Mouse (Mus musculus) thymus, adult 18-20 months (tissue): ENCODE results near the gene Olfr15.
"Not testable (repeated sequence)": the region's sequence is repeated elsewhere in the genome, so short reads cannot be mapped to it uniquely, and the experiment has no call there.

Source experiments
- DNase-seq, 2 experiments: peaks; one replicate each; pipeline ENCODE4 v3.0.0; 2022; ENCODE audit warnings: mixed read lengths in 2 of 2

The Olfr15 gene

DNA sequence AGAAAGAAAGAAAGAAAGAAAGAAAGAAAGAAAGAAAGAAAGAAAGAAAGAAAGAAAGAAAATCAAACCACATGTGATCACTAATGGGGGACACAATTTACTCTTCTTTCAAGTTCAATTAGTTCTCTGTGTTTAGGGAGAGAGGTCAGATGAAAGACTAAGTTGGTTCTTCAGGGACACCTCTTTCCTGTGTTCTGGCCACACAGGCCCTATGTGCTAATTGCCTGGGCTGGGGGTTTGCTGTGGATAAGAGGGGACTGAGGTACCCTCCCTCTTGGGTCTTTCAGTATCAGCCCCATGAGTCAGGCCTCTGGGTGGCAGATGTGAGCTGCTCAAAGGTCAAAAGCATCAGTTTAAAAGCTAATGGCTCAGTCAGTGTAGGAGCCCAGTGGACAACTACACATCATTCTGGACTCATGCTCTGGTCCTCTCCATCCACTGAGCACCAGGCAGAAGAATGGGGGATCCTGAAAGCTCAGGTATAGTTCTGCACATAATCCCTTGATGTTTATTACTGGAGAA lies at the start of gene Olfr15:
Gene Olfr15 (plus strand): TSS at position 291 of the 522 bp plus-strand sequence.
- no peak for DNase-seq

GRCm38 (mm10) chr16:3781237-3781636 lies 49.4 kb upstream of the Olfr15 start:
- DNase-seq: no peak

DNA sequence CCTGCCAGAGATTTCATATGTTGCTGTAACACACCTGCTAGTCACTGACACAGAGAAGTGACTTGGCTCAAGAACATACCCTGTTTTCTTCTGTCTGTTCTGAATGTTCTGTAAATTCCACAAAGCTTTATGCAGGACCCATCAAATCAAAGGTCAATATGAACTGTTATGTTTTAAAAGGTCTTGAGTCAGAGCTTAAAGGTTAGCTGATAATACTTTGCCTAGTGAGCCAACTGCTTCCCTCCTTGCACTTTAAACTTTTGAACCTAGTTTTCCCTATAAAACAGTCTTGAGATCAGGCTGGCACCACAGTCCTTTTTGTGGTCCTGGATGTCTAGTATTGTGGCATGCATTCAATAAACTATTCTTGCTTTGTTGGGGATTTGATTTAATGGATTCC lies 42.3 kb upstream of the Olfr15 start:
- DNase-seq: no peak

DNA sequence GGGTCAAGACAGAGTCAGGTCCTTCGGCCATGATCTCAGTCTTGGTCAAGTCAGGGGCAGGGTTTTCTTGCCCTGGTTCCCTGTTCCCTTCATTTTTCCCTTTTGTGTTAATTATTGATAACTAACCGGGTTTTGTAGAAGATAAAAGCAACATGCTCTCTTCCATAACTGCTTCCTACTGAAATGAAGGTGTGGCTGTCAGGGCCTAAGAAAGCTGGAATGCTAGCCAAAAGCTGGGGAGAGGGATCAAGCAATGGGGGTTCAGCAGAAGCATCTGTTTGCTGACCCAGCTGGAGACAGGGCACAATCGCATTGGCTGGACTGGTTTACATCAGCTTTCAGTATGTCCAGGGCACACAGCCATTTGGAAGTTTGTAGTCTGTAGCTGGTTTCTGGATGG lies 22.5 kb upstream of the Olfr15 start:
- no peak for DNase-seq

DNA sequence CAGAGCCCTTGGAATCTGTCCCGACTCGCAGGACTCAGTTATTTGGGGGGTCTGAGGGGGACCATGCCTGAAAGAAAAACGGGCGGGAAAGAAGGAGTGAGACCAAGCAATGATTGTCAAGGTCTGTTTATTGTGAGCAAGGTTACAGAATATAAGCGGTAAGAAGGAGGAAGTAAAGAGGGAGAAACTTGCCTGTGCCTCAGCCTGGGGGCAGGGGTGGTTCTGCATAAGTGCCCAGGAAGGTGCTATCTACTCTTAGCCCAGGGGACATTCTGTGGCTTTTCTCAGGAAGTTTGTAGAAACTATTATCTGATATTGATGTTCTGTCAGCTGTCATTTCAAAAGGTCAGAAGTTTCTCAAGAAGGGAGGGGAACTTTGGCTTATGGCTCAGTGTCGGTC lies 16.0 kb upstream of the Olfr15 start:
- not testable (repeated sequence) for DNase-seq

DNA sequence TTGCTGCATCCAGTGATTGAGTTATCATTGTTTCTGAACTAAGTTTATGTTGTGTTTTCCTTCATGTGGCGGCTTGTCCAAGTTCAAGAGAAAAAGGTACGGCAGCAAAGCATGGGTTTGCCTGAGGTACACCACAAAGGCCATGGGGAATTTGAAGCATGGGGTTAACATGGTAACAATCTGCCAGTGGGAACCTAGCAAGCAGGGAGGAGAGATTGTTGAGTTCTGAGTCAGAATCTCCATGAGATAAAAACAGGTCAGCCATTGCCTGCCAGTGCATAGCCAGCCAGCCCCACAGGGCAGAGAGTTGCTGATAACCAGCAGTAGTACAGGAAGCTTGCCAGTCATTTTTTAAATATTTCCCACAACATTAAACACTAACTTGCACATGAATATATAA lies 10.5 kb upstream of the Olfr15 start:
- no peak for DNase-seq

- no peak for DNase-seq
Measured at GRCm38 (mm10) chr16:3828021-3828420, 2.7 kb upstream of the Olfr15 start.

- DNase-seq: no peak
Measured at GRCm38 (mm10) chr16:3829727-3830126, 951 bp upstream of the Olfr15 start.

DNA sequence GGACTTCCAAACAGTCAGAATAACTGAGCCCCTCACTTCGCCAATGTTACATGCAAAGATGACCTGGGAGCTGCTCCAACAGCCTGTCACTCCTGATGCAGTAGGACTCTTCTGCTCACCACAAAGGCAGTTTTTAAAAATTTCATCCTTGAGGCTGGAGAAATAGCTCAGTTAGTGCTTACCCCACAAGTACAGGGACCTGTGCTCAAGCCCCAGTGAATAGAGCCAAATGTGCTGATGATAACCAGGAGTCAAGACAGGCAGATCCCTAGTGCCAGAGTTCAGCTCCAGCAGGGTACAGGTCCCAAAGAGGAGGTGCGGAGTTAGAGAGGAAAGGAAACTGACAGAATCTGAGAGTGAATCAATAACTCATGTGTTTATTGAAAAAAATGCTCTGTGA lies 4.8 kb downstream of the Olfr15 start:
- DNase-seq: no peak

- DNase-seq: no peak
Measured at GRCm38 (mm10) chr16:3839157-3839885, 8.6 kb downstream of the Olfr15 start.

- no peak for DNase-seq
Measured at GRCm38 (mm10) chr16:3842989-3843388, 12.3 kb downstream of the Olfr15 start.

DNA sequence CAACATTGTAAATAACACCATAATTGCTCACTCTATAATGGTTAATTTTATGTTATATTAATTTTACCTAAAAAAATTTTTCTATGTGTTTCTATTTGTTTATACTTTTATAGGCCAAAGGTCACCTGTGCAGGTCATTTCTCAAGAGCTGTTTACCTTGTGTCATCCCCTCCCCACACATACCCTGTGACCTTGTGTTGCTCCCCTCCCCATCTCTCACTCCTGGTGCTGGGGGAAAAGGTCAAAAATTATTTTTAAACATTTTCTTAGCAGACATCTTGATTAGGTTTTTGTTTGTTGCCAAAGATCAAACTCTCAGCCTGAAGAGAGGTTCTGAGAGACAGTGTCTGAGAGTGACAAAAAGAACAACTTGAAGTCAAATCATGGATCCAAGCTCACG lies 13.1 kb downstream of the Olfr15 start:
- DNase-seq: no peak

- DNase-seq: peak; percentile 88 to 92
Measured at GRCm38 (mm10) chr16:3846711-3847518, 16.2 kb downstream of the Olfr15 start, which contains the start of gene Zfp174. Gene Zfp174, plus strand, starts transcription at chr16:3847268.

DNA sequence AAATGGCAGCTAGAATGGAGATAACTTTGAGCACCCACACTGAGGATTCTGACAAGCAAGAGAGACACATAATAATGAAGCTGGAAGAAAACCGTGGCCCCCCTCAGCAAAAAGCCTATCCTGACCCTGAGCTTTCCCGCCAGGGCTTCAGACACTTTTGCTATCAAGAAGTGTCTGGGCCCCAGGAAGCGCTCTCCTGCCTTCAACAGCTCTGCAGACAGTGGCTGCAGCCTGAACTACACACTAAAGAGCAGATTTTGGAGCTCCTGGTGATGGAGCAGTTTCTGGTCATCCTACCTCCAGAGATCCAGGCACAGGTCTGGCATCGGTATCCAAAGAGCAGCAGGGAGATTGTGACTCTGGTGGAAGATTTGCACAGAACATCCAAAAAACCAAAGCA lies 17.2 kb downstream of the Olfr15 start:
- DNase-seq: no peak

GRCm38 (mm10) chr16:3848416-3848815 lies 17.7 kb downstream of the Olfr15 start:
- DNase-seq: no peak

DNA sequence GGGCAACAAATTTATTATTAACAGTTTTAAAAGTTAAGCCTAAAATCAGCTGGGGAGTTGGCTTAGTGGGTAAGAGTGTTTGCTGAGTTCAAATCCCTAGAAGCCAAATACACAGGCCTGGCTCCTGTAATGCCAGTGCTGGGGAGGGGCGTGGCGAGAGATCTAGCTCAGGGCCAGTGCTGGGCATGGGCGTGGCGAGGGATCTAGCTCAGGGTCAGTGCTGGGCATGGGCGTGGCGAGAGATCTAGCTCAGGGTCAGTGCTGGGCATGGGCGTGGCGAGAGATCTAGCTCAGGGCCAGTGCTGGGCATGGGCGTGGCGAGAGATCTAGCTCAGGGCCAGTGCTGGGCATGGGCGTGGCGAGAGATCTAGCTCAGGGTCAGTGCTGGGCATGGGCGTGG lies 20.6 kb downstream of the Olfr15 start:
- not testable (repeated sequence) for DNase-seq

DNA sequence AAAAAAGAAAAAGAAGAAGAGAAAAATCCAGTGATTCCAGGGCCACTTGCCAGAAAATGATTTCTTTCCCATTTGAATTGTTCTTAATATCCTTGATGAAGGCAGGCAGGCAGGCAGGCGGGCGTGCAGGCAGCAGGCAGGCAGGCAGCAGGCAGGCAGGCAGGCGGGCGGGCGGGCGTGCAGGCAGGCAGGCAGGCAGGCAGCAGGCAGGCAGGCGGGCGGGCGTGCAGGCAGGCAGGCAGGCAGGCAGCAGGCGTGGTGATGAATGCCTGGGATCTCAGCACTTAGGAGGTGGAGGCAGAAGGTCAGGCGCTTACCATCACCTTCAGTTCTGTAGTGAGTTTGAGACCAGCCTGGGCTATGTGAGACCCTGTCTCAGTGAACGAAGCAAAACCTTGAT lies 21.9 kb downstream of the Olfr15 start:
- DNase-seq: no peak

- no peak for DNase-seq
Measured at GRCm38 (mm10) chr16:3854437-3855182, 23.9 kb downstream of the Olfr15 start.

DNA sequence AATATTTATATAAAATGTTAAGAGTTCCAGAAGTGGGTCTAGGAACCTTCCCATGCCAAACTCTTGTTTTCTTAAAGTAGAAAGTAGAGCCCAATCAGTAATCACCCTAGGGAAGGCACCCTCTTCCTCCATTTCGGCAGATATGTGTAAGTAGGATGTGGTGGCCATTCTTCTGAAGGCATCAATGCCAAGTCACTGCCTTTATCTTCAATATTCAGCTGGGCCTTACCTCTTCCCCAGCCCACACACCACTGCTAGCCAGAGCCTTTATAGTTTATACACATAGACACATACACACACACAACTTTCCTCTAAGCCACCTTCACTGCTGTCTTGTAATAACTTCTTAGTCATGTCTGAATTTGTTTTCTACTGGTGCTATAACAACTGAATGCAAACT lies 25.1 kb downstream of the Olfr15 start:
- DNase-seq: no peak

DNA sequence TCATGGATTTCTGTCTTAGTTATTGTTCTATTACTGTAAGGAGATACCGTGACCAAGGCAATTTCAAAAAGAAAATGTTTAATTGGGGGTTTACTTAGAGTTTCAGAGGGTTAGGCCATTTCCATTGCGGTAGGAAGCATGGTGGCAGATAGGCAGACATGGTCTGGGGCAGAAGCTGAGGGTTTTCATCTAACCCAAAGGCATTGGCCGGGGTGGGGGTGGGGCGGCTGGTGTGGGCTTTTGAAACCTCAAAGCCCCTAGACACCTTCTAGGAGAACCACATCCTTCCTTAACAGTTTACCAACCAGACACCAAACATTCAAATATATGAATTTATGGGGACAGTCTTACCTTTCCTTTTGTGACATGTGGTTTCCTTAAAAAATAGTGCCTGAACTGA lies 28.6 kb downstream of the Olfr15 start:
- no peak for DNase-seq

GRCm38 (mm10) chr16:3871815-3872214 lies 41.1 kb downstream of the Olfr15 start:
- DNase-seq: no peak

DNA sequence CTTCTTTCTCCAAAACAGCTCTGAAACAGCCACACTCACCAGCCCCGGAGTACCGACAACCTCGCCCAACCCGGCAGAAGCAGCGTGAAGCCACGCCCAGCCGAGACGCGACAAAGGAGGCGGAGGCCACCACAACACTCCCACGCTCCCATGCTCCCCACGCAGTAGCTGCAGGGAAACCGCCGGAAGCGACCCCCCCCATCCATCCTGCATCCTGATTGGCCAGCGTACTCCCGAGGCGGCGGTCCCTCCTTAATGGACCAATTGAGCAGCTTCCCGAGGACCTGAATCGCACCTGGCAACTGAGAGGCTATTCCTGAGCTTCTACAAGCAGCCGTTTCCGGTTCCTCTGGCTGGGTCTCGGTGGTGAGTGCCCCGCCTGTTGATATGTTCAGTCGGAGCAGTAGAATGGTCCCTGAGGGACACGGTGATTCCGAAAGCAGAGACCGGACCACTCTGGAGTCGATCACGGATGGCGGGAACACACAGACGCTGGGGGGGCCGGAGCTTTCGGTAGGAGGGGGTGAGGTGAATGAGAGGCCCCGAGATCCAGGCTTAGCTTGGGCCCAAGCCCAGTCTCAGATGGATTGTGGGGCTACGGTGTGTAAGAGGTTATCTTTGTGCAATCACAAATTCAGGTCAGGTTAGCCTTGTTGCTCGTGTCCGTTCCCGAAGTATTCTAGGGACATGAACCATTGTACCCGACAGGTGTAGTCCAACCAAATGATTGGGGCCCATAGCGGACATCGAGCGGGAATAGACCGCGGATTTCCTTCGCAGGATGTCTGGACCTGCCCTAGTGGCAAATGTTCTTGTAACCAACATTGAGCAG lies 41.8 kb downstream of the Olfr15 start, which contains the start of gene Naa60:
Gene Naa60 (plus strand): TSS at position 160 of the 832 bp plus-strand sequence.
- peak; percentile 88 to 94 for DNase-seq
